Mouse (Mus musculus): ENCODE results near the gene Rsf1. TPM values are rescaled to one million over a fixed set of nuclear protein-coding genes. Genes with fewer than 3 reads are reported as not detected.

Gene Rsf1
- total RNA-seq, 2 experiments from 2014 or later: 42.3 to 45.4 TPM

GRCm38 (mm10) chr7:97723646-97724538, 144.2 kb downstream of the Rsf1 start:
- no peak for DNase-seq (ENCODE audit: low spot score in 2 of 2)

- DNase-seq (ENCODE audit: low spot score in 2 of 2): no peak
Measured at GRCm38 (mm10) chr7:97725401-97725800, 145.7 kb downstream of the Rsf1 start.

GRCm38 (mm10) chr7:97726080-97726479, 146.4 kb downstream of the Rsf1 start:
- DNase-seq (ENCODE audit: low spot score in 2 of 2): no peak

- no peak for DNase-seq (ENCODE audit: low spot score in 2 of 2)
Measured at GRCm38 (mm10) chr7:97726778-97727177, 147.1 kb downstream of the Rsf1 start.

GRCm38 (mm10) chr7:97728666-97729614, 149.3 kb downstream of the Rsf1 start:
- DNase-seq (ENCODE audit: low spot score in 2 of 2): no peak

- DNase-seq (ENCODE audit: low spot score in 2 of 2): no peak
Measured at GRCm38 (mm10) chr7:97730427-97730826, 150.7 kb downstream of the Rsf1 start.

GRCm38 (mm10) chr7:97733606-97734005, 153.9 kb downstream of the Rsf1 start:
- no peak for DNase-seq (ENCODE audit: low spot score in 2 of 2)

- no peak for DNase-seq (ENCODE audit: low spot score in 2 of 2)
Measured at GRCm38 (mm10) chr7:97735021-97735420, 155.3 kb downstream of the Rsf1 start.

- DNase-seq (ENCODE audit: low spot score in 2 of 2): no peak
Measured at GRCm38 (mm10) chr7:97735886-97736420, 156.3 kb downstream of the Rsf1 start.

- no peak for DNase-seq (ENCODE audit: low spot score in 2 of 2)
Measured at GRCm38 (mm10) chr7:97737256-97737637, 157.6 kb downstream of the Rsf1 start.

GRCm38 (mm10) chr7:97737638-97738456, 158.2 kb downstream of the Rsf1 start, which contains the start of gene Aqp11:
TSS of gene Aqp11 (minus strand) at chr7:97738289.
- peak; percentile 70 to 80 for DNase-seq (ENCODE audit: low spot score in 2 of 2)

GRCm38 (mm10) chr7:97740948-97741347, 161.3 kb downstream of the Rsf1 start:
- no peak for DNase-seq (ENCODE audit: low spot score in 2 of 2)

- DNase-seq (ENCODE audit: low spot score in 2 of 2): no peak
Measured at GRCm38 (mm10) chr7:97741756-97742291, 162.1 kb downstream of the Rsf1 start.

Other genes with a start within 250 kb of the Rsf1 start
- gene Usp35, start 247.9 kb upstream of the Rsf1 start, total RNA-seq (2021): 10 to 100 TPM; 10.8 to 14.0 TPM
- gene Kctd21, start 247.6 kb upstream of the Rsf1 start, total RNA-seq (2021): 1 to 10 TPM; 6.9 to 8.9 TPM
- 10 to 100 TPM; 10.6 to 11.3 TPM for gene Alg8, start 208.3 kb upstream of the Rsf1 start, total RNA-seq (2021)
- gene Ndufc2, start 179.9 kb upstream of the Rsf1 start, total RNA-seq (2021): 100 to 1,000 TPM; 270 to 275 TPM
- gene Thrsp, start 162.2 kb upstream of the Rsf1 start, total RNA-seq (2021): 10 to 100 TPM; 16.9 to 19.7 TPM
- gene Kctd14, start 128.6 kb upstream of the Rsf1 start, total RNA-seq (2021): 1 to 10 TPM; 2.1 to 3.1 TPM
- 10 to 100 TPM; 27.5 to 30.1 TPM for gene Ints4, start 98.9 kb upstream of the Rsf1 start, total RNA-seq (2021)
- 10 to 100 TPM; 40.2 to 42.0 TPM for gene Aamdc, start 392 bp upstream of the Rsf1 start, total RNA-seq (2021)
- gene Clns1a, start 116.7 kb downstream of the Rsf1 start, total RNA-seq (2021): 10 to 100 TPM; 68.7 to 74.9 TPM
- gene Aqp11, start 158.4 kb downstream of the Rsf1 start, total RNA-seq (2021): 10 to 100 TPM; 39.7 to 39.9 TPM
- gene Pak1, start 208.7 kb downstream of the Rsf1 start, total RNA-seq (2021): 100 to 1,000 TPM; 153 to 175 TPM

Data from layer of hippocampus, postnatal 10 days (tissue).